Mouse (Mus musculus): Measurements from ENCODE around the gene Ermard. TPM values are rescaled to one million over a fixed set of nuclear protein-coding genes. Genes with fewer than 3 reads are reported as not detected.
"Not testable (repeated sequence)": the region's sequence is repeated elsewhere in the genome, so short reads cannot be mapped to it uniquely, and the experiment has no call there.

Ermard gene
- polyA plus RNA-seq, 1 experiment from 2014 or later: 96.9 TPM

DNA sequence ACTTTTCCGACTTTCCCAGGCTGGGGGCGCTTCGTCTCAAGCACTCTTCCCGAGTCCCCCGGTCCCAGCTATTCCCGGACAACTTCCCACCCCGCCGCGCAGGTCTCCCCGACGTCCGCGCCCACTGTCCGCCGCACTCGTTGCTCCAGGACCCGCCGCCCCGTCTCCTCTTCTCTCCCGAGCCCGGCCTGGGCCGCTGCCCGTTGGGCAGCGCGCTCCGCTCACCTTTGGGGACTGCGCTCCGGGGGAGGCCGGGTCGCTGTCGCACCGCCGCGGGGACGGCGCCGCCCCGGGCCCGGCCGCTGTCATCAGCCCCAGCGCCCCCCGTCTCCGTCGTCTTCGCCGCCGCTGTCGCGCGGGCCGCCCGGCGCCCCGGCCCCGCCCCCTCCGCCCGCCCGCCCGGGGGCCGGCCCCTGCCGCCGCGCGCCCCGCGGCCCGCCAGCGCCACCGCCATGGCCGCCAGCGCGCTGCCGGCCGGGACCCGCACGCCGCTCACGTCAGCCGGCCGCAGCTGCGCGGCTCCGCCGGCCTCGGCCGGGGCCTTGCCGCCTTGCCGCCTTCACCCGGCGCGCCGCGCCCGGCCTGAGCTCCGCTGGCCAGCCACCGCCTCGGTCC is 17.0 kb upstream of the Ermard start:
- no CpG with 5 or more reads among the region's 97 CpGs for WGBS
- ATAC-seq (ENCODE audit: low FRiP score, low TSS enrichment): peak; percentile 84
- not testable (repeated sequence) for H3K4me2 ChIP-seq (replicated peaks; ENCODE audit: low read depth, low read length); H3K27ac ChIP-seq (ENCODE audit: low read depth, low read length); H3K4me3 ChIP-seq (ENCODE audit: low read length); H3K9me3 ChIP-seq (ENCODE audit: control insufficient read depth, low read length); H3K9ac ChIP-seq (ENCODE audit: low read depth, low read length); H3K36me3 ChIP-seq (ENCODE audit: control insufficient read depth, insufficient read depth, low read length); H3K4me1 ChIP-seq (ENCODE audit: control insufficient read depth, insufficient read depth, low read length); H3K27me3 ChIP-seq (ENCODE audit: control insufficient read depth, insufficient read depth, low read length)

DNA sequence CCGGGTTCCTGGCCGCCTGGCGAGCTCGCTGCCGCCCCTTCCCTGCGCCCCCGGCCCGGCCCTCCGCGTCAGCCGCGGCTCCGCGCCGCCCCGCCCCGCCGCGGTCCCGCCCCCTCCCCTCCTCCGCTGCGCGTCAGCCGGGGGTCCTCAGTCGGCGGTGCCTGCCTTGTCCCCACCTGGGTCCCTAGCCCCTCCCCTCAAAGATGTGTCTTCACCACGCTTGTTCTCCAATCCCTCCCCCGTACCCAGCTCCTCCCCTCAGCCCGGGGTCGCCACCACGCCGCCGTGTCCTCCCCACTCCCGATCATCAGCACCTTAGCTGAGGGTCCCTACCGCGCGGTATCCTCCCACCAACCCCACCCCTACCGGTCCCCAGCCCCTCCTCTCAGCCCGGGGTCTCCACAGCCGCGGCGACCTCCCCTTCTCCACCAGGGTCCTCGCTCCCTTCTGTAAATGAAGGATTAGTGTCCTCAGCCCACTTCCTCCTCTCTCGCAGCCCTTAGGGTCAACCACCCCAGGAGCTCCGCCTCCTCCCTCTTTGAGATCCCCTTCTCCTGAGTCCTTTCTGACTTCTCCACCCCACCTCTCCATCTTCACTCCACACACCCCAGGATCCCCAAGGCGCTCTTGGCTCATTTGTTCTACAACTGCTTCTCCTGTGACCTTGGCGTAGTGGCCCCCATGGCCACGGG is 16.4 kb upstream of the Ermard start:
- not testable (repeated sequence) for H3K9me3 ChIP-seq (ENCODE audit: control insufficient read depth, low read length); H3K4me3 ChIP-seq (ENCODE audit: low read length); H3K9ac ChIP-seq (ENCODE audit: low read depth, low read length); H3K4me1 ChIP-seq (ENCODE audit: control insufficient read depth, insufficient read depth, low read length); H3K27me3 ChIP-seq (ENCODE audit: control insufficient read depth, insufficient read depth, low read length); H3K27ac ChIP-seq (ENCODE audit: low read depth, low read length); H3K4me2 ChIP-seq (replicated peaks; ENCODE audit: low read depth, low read length); H3K36me3 ChIP-seq (ENCODE audit: control insufficient read depth, insufficient read depth, low read length)
- peak; percentile 93 for ATAC-seq (ENCODE audit: low FRiP score, low TSS enrichment)
- WGBS: no CpG with 5 or more reads among the region's 48 CpGs

DNA sequence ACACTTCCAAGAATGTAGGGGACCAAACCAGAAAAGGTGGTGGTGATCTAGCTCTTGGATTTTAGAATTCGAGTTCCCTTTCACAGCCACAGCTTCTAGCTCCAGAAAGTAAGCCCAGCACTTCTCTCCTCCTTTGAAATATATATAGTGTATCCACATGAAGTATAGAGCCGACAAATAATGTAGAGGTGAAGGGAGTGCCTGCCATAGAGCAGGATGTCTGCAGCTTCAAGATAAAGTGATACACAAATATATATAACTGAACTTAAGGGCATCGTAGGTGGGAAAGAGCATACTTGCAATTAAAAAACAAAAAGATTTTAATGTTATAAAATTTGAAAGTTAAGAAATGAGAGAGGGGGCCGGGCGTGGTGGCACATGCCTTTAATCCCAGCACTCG is 15.5 kb upstream of the Ermard start:
- no CpG with 5 or more reads among the region's 6 CpGs for WGBS
- not testable (repeated sequence) for ATAC-seq (ENCODE audit: low FRiP score, low TSS enrichment); H3K9ac ChIP-seq (ENCODE audit: low read depth, low read length)

DNA sequence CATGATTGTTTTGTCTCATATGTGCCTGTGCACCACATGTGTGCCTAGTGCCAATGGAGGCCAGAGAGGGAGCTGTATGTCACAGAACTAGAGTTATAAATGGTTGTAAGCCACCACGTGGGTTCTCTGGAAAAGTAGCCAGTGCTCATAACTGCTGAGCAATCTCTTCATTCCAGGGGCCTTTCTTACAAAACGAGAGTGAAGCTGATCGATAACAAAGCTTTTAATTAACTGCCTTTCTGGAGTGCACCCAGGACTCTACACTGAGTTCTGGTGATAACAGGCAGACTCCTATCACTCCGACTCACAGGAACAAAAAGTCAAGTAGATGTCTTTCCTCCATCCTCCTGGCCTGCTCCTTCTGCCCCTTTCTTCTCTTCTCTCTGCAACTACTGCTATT is 9.6 kb upstream of the Ermard start:
- not testable (repeated sequence) for H3K9me3 ChIP-seq (ENCODE audit: control insufficient read depth, low read length); H3K27me3 ChIP-seq (ENCODE audit: control insufficient read depth, insufficient read depth, low read length); ATAC-seq (ENCODE audit: low FRiP score, low TSS enrichment); H3K36me3 ChIP-seq (ENCODE audit: control insufficient read depth, insufficient read depth, low read length); H3K9ac ChIP-seq (ENCODE audit: low read depth, low read length); H3K27ac ChIP-seq (ENCODE audit: low read depth, low read length); H3K4me2 ChIP-seq (replicated peaks; ENCODE audit: low read depth, low read length); H3K4me3 ChIP-seq (ENCODE audit: low read length); H3K4me1 ChIP-seq (ENCODE audit: control insufficient read depth, insufficient read depth, low read length)
- no CpG with 5 or more reads among the region's 4 CpGs for WGBS

More for the DNA sequence above, 15.5 kb upstream of the Ermard start:
- not testable (repeated sequence) for H3K9me3 ChIP-seq (ENCODE audit: control insufficient read depth, low read length); H3K4me1 ChIP-seq (ENCODE audit: control insufficient read depth, insufficient read depth, low read length); H3K27me3 ChIP-seq (ENCODE audit: control insufficient read depth, insufficient read depth, low read length); H3K4me2 ChIP-seq (replicated peaks; ENCODE audit: low read depth, low read length); H3K27ac ChIP-seq (ENCODE audit: low read depth, low read length); H3K36me3 ChIP-seq (ENCODE audit: control insufficient read depth, insufficient read depth, low read length); H3K4me3 ChIP-seq (ENCODE audit: low read length)

DNA sequence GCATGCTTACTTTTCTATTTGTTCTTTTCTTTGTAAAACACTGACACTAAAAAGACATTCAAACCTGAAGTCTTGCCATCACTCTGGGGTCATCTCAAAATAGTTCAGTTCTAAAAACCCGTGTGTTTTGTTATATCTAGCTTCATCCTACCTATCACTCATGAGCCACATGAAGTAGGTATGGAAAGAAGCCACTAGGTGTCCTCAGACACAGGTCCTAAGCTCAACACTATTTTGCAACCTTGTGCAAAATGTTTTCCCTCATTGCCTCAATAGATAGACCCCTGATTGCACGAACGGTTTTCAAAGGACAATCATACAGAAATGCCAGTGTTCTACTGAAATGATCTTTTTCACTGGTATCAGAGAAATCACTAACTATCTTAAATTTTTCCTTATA is 553 bp upstream of the Ermard start:
- not testable (repeated sequence) for H3K4me2 ChIP-seq (replicated peaks; ENCODE audit: low read depth, low read length); ATAC-seq (ENCODE audit: low FRiP score, low TSS enrichment); H3K27ac ChIP-seq (ENCODE audit: low read depth, low read length); H3K36me3 ChIP-seq (ENCODE audit: control insufficient read depth, insufficient read depth, low read length); H3K9ac ChIP-seq (ENCODE audit: low read depth, low read length); H3K9me3 ChIP-seq (ENCODE audit: control insufficient read depth, low read length); H3K4me3 ChIP-seq (ENCODE audit: low read length); H3K27me3 ChIP-seq (ENCODE audit: control insufficient read depth, insufficient read depth, low read length); H3K4me1 ChIP-seq (ENCODE audit: control insufficient read depth, insufficient read depth, low read length)
- WGBS: no CpG with 5 or more reads among the region's 3 CpGs

DNA sequence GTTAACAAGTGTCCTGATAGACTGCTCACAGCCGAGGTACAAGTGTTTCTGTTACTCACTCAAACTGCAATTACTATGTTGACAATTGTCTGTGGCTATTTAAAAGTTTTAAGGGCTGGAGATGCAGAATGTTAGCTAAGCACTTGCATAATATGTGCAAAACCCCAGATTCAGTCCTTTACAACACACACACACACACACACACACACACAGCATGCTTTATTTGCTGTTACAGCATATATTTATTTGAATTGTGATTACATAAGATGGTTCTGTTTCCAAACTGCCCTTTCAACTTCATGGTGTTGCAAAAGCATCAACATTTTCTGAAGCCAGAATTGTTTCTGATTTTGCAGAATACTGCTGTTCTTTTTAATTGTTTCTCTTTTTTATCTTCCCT is 9.3 kb downstream of the Ermard start:
- not testable (repeated sequence) for H3K4me3 ChIP-seq (ENCODE audit: low read length); H3K4me2 ChIP-seq (replicated peaks; ENCODE audit: low read depth, low read length); H3K27ac ChIP-seq (ENCODE audit: low read depth, low read length); H3K4me1 ChIP-seq (ENCODE audit: control insufficient read depth, insufficient read depth, low read length); H3K9ac ChIP-seq (ENCODE audit: low read depth, low read length); H3K27me3 ChIP-seq (ENCODE audit: control insufficient read depth, insufficient read depth, low read length); H3K9me3 ChIP-seq (ENCODE audit: control insufficient read depth, low read length); ATAC-seq (ENCODE audit: low FRiP score, low TSS enrichment); H3K36me3 ChIP-seq (ENCODE audit: control insufficient read depth, insufficient read depth, low read length)
- WGBS: no CpG with 5 or more reads among the region's 1 CpGs

DNA sequence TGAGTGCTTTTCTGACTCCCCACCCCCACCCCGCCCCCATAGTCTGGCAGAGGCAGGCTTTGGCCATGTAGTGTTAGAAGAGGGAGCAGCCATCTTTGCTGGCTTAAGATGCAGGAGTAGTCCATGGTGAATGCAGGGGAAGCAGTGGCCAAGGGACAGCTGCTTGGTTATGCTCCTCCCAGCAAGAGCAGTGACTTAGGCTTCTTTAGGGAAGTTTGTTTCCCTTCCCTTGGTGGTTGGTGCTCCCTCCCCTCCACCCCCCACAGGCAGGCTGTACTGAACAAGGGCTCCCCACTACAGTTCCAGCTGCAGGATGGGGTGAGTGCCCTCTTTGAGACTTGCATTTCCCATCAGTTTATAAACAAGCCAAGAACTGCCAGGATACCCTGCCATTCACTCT is 11.8 kb downstream of the Ermard start:
- 0 out of 2 replicates have a peak, but pooled peaks have one; percentile 9 for ATAC-seq (ENCODE audit: low FRiP score, low TSS enrichment)
- not testable (repeated sequence) for H3K9ac ChIP-seq (ENCODE audit: low read depth, low read length); H3K4me2 ChIP-seq (replicated peaks; ENCODE audit: low read depth, low read length); H3K4me1 ChIP-seq (ENCODE audit: control insufficient read depth, insufficient read depth, low read length); H3K9me3 ChIP-seq (ENCODE audit: control insufficient read depth, low read length); H3K27me3 ChIP-seq (ENCODE audit: control insufficient read depth, insufficient read depth, low read length); H3K27ac ChIP-seq (ENCODE audit: low read depth, low read length); H3K4me3 ChIP-seq (ENCODE audit: low read length); H3K36me3 ChIP-seq (ENCODE audit: control insufficient read depth, insufficient read depth, low read length)
- 57% methylated on average over 1 of the region's 1 CpGs for WGBS

DNA sequence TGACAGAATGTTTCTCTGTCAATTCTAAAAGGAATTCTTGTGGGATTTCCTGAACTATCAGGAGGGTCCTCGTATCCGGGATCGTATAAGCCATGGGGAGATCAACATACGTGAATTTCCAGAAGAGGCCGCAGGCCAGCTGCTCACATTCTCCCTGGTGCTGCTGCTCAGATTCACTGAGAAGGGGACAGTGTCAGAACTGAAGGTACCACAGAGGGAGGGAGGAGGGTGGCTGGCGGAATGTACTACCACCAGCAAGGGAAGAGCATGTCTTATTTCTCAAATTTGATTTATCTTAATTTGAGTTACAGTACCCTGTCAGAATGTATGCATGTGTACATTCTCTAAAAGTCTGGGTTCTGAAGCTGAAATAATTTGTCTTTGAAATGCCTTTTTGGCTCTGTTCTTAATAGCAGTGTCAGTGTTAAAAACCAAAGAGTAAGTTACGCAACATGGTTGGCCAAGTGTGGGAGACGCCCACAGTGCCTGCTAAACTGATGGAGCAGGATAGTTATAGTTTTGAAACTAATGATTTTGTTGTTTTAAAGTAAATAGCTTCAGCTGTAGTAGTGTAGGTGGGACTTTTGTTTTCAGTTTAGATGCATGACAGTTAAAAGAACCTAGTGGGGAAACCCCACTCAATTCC is 12.3 kb downstream of the Ermard start:
- H3K27me3 ChIP-seq (ENCODE audit: control insufficient read depth, insufficient read depth, low read length); H3K4me2 ChIP-seq (replicated peaks; ENCODE audit: low read depth, low read length); H3K27ac ChIP-seq (ENCODE audit: low read depth, low read length); H3K9me3 ChIP-seq (ENCODE audit: control insufficient read depth, low read length); H3K4me1 ChIP-seq (ENCODE audit: control insufficient read depth, insufficient read depth, low read length); ATAC-seq (ENCODE audit: low FRiP score, low TSS enrichment); H3K9ac ChIP-seq (ENCODE audit: low read depth, low read length); H3K4me3 ChIP-seq (ENCODE audit: low read length); H3K36me3 ChIP-seq (ENCODE audit: control insufficient read depth, insufficient read depth, low read length): not testable (repeated sequence)
- 90% methylated on average over 5 of the region's 8 CpGs for WGBS

DNA sequence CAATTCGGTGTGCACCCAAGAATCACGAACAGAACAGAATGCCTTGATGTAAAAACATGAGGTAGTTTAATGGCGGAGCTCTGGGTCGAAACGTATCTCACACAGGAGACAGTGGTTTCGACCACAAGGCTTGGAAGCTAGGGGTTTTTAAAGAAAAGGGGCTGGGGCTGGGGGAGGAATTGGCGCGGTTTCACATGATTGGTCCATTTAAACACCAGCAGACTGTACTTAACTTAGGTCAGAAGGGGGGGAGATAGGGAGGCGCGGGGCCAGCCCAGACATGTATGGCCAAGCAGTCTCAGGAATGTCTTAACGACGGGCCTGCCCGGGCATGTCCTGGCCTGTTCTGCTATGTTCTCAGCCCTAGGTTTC is 12.8 kb downstream of the Ermard start:
- H3K9ac ChIP-seq (ENCODE audit: low read depth, low read length); H3K4me2 ChIP-seq (replicated peaks; ENCODE audit: low read depth, low read length); H3K4me3 ChIP-seq (ENCODE audit: low read length); ATAC-seq (ENCODE audit: low FRiP score, low TSS enrichment); H3K27me3 ChIP-seq (ENCODE audit: control insufficient read depth, insufficient read depth, low read length); H3K4me1 ChIP-seq (ENCODE audit: control insufficient read depth, insufficient read depth, low read length); H3K9me3 ChIP-seq (ENCODE audit: control insufficient read depth, low read length); H3K27ac ChIP-seq (ENCODE audit: low read depth, low read length): not testable (repeated sequence)
- H3K36me3 ChIP-seq (ENCODE audit: control insufficient read depth, insufficient read depth, low read length): peaks cover 14% of the 10 kb centered on the region; the same call in 1 of the 2 replicates
- WGBS: 90% methylated on average over 10 of the region's 13 CpGs

All from kidney, embryonic 14.5 days (tissue).